Mouse (Mus musculus) granulocyte monocyte progenitor cell, adult 5-6 weeks (primary cell): ENCODE data around the gene Gm45717. TPM values are rescaled to one million over a fixed set of nuclear protein-coding genes. Genes with fewer than 3 reads are reported as not detected.

Experiments
- ATAC-seq: replicated peaks from 2 replicates; pipeline ENCODE4 v1.8.0; 2016; ENCODE audit warnings: mild to moderate bottlenecking, moderate TSS enrichment, inconsistent platforms; ENCODE audit not compliant: poor library complexity, severe bottlenecking
- total RNA-seq, 2 experiments: library from RNA; stranded (forward) in 1 of 2; stranded (reverse) in 1 of 2; fragments of 200-712, 200-1000 nt in 1 of 2; fragments of >200 nt in 1 of 2; fragmentation: Nextera tagmentation in 1 of 2; gene quantifications; 2 replicates each; pipeline ENCODE4 v1.2.3; 2014 to 2017

Gm45717 gene
- total RNA-seq (2014; fragmentation: Nextera tagmentation) (not detected in 2 replicates), total RNA-seq (2017) (not detected in 2 replicates)

GRCm38 (mm10) chr7:140955758-140956555, at the start of gene Gm45717, which contains the start of gene Ifitm2:
Gene Gm45717, minus strand, starts transcription at chr7:140955937.
Gene Ifitm2, minus strand, starts transcription at chr7:140955987.
- ATAC-seq, result peak; percentile 67

- ATAC-seq, result no peak
These were observed 47.7 kb upstream of the Gm45717 start for GRCm38 (mm10) chr7:141003248-141004010.

GRCm38 (mm10) chr7:141000881-141001708, 45.4 kb upstream of the Gm45717 start:
- no peak for ATAC-seq

- peak; percentile 86 for ATAC-seq
These were observed 43.3 kb upstream of the Gm45717 start for GRCm38 (mm10) chr7:140998853-140999700.

GRCm38 (mm10) chr7:140997817-140998216, 42.1 kb upstream of the Gm45717 start:
- peak; percentile 84 for ATAC-seq

- peak; percentile 63 for ATAC-seq
These were observed 35.5 kb upstream of the Gm45717 start for GRCm38 (mm10) chr7:140991117-140991689.

GRCm38 (mm10) chr7:140990622-140991021, 34.9 kb upstream of the Gm45717 start:
- peak; percentile 93 for ATAC-seq

- peak; percentile 10; the same call in 1 of the 2 replicates for ATAC-seq
These were observed 34.4 kb upstream of the Gm45717 start for GRCm38 (mm10) chr7:140990185-140990584.

- no peak for ATAC-seq
These were observed 33.3 kb upstream of the Gm45717 start for GRCm38 (mm10) chr7:140989022-140989421.

- ATAC-seq, result peak; percentile 17
These were observed 31.7 kb upstream of the Gm45717 start for GRCm38 (mm10) chr7:140987182-140988138.

- no peak for ATAC-seq
These were observed 27.2 kb upstream of the Gm45717 start for GRCm38 (mm10) chr7:140982971-140983370.

- peak; percentile 99 for ATAC-seq
These were observed 26.0 kb upstream of the Gm45717 start for GRCm38 (mm10) chr7:140981704-140982103.

- peak; percentile 61 for ATAC-seq
These were observed 21.0 kb upstream of the Gm45717 start for GRCm38 (mm10) chr7:140976720-140977119.

- ATAC-seq, result no peak
These were observed 19.7 kb upstream of the Gm45717 start for GRCm38 (mm10) chr7:140975465-140975864.

- ATAC-seq, result no peak
These were observed 19.2 kb upstream of the Gm45717 start for GRCm38 (mm10) chr7:140974940-140975339.

GRCm38 (mm10) chr7:140973396-140974165, 17.8 kb upstream of the Gm45717 start:
- ATAC-seq, result no peak

- ATAC-seq, result peak; percentile 18
These were observed 15.9 kb upstream of the Gm45717 start for GRCm38 (mm10) chr7:140971479-140972171.
